Mouse (Mus musculus) ES-E14 (cell line): ENCODE measurements around the gene Dab1.

ENCODE experiments used
- HCFC1 ChIP-seq: IDR thresholded peaks from 2 replicates; pipeline ENCODE4 v1.6.1; 2012; ENCODE audit warnings: low read length, inconsistent platforms, borderline replicate concordance; ENCODE audit not compliant: insufficient read depth
- MAFK ChIP-seq: IDR thresholded peaks from 2 replicates; pipeline ENCODE4 v1.6.1; 2014; ENCODE audit warnings: mild to moderate bottlenecking, low read depth, low read length, inconsistent platforms; ENCODE audit not compliant: insufficient read depth

- TF ChIP-seq MAFK: no peak
- no peak for TF ChIP-seq HCFC1
These were observed 627.3 kb downstream of the Dab1 start for GRCm38 (mm10) chr4:104246506-104246905.
